Mouse (Mus musculus): ENCODE measurements around the gene Lrrn1. TPM values are rescaled to one million over a fixed set of nuclear protein-coding genes. Genes with fewer than 3 reads are reported as not detected.
A peak's percentile ranks its signal among the peaks of the same experiment; 100 is the strongest.

Gene Lrrn1
- total and polyA plus RNA-seq, 2 experiments from 2014 or later, result 58.1 to 73.5 TPM

DNA sequence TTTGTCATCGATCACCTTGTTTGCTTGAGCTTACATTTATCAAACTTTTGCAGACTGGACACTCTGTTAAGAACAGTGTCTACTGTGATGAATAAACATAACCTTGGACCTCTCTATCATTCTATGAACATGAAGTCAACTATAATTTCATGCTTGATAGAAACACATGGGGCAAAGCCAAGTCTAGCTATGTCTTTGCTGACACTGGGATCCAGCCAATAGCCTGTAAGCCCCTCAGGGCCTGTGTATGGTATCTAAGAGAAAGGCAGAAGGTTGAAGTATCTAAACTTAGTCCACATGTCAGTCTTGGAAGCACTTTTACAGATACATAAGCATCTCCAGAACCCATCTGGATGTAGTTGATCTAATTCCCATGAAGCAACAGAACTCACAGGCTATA lies 22.9 kb downstream of the Lrrn1 start:
- DNase-seq (ENCODE audit: low spot score) (no peak), ATAC-seq (no peak)
- H3K27me3 ChIP-seq (ENCODE audit: insufficient read depth, low read length), result no peaks in the 10 kb centered on the region
- no peak overlapping the region for H3K9ac ChIP-seq (replicated peaks; ENCODE audit: low read length)
- TF ChIP-seq CTCF (IDR thresholded peaks at IDR 0.05; ENCODE audit: low read depth), result no peak
- whole genome bisulfite sequencing, result 98% methylated on average over 1 of the region's 1 CpGs
- H3K4me3 ChIP-seq (ENCODE audit: low read length), result no peak overlapping the region
- H3K9me3 ChIP-seq (ENCODE audit: low read length), result no peaks in the 10 kb centered on the region
- no peaks in the 10 kb centered on the region for H3K4me1 ChIP-seq (ENCODE audit: insufficient read depth, low read length)
- H3K36me3 ChIP-seq (ENCODE audit: insufficient read depth, low read length), result no peaks in the 10 kb centered on the region
- no peak overlapping the region for H3K27ac ChIP-seq
- H3K4me2 ChIP-seq (ENCODE audit: low read depth, low read length), result no peak overlapping the region

DNA sequence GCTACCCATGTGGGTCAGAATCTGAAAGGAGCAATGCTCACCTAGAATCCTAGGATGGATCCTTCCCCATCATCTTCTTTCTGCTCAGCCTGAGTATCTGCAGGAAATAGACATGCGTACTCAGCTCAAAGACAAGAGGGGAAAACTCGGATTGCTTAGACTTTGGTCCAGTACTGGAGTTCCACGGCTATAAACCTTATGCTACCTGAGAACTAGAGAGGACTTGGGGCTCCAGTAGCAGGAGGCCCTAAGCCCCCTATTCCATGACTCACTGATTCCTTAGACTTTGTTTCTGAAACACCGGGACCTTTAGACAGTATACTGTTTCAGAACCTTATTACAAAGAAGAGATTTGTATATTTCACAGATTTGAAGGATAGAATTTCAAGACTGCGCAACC lies 25.8 kb downstream of the Lrrn1 start:
- no peaks in the 10 kb centered on the region for H3K27me3 ChIP-seq (ENCODE audit: insufficient read depth, low read length)
- no peaks in the 10 kb centered on the region for H3K9me3 ChIP-seq (ENCODE audit: low read length)
- H3K4me3 ChIP-seq (ENCODE audit: low read length), result no peak overlapping the region
- H3K27ac ChIP-seq, result no peak overlapping the region
- H3K36me3 ChIP-seq (ENCODE audit: insufficient read depth, low read length), result no peaks in the 10 kb centered on the region
- 92% methylated on average over 5 of the region's 5 CpGs for WGBS
- DNase-seq (ENCODE audit: low spot score) (no peak), ATAC-seq (no peak)
- 0 out of 2 replicates have a peak, but pooled peaks cover 5% of the 10 kb centered on the region for H3K4me1 ChIP-seq (ENCODE audit: insufficient read depth, low read length)
- no peak overlapping the region for H3K9ac ChIP-seq (replicated peaks; ENCODE audit: low read length)
- no peak for TF ChIP-seq CTCF (IDR thresholded peaks at IDR 0.05; ENCODE audit: low read depth)
- H3K4me2 ChIP-seq (ENCODE audit: low read depth, low read length), result no peak overlapping the region

DNA sequence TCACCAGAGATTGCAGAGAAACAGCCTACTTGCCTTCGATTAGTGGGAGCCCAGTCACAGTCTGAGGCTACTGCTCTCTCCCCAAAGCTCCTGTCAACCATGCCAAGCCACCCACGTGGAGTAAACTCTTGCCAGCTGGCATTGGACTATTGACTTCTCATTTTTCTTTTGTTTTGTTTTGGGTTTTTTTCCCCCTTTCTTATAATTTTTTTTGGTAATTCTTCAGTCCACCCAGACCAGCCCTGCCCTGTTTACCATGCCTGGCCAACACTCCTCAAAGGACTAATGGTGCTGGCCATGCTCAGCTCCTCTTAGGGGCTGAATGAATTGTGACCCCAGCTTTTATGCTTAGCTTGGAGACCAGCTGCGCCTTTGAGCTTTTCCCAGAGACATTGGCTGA lies 27.4 kb downstream of the Lrrn1 start:
- Histone ChIP-seq H3K27ac (peak overlapping the region; percentile 49; the same call in 1 of the 2 replicates), H3K4me2 (ENCODE audit: low read depth, low read length) (no peak overlapping the region), H3K9ac (replicated peaks; ENCODE audit: low read length) (no peak overlapping the region), H3K4me1 (ENCODE audit: insufficient read depth, low read length) (0 out of 2 replicates have a peak, but pooled peaks cover 5% of the 10 kb centered on the region), H3K27me3 (ENCODE audit: insufficient read depth, low read length) (no peaks in the 10 kb centered on the region), H3K9me3 (ENCODE audit: low read length) (no peaks in the 10 kb centered on the region), H3K36me3 (ENCODE audit: insufficient read depth, low read length) (no peaks in the 10 kb centered on the region), H3K4me3 (ENCODE audit: low read length) (no peak overlapping the region)
- DNase-seq (ENCODE audit: low spot score) (peak; percentile 77), ATAC-seq (peak; percentile 91)
- no peak for TF ChIP-seq CTCF (IDR thresholded peaks at IDR 0.05; ENCODE audit: low read depth)
- WGBS, result 27% methylated on average over 3 of the region's 3 CpGs

DNA sequence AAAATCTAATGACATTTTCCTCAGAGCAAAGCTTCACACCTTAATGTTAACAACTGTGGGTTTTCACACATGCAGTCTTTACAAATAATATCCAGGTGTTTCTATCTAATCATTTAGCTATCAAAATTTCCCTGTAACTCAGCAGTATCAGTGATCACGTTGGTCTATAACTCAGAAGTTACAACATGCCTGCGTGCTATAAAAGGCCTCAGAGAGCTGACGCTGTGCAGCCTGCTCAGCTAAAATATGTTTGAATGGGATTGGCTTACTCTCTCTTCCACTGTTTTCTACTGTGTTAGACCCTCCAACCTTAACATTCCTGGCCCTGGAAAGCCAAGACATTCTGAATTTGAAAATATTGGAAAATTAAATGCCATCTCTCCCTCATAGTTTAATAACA lies 28.2 kb downstream of the Lrrn1 start:
- H3K27ac ChIP-seq, result no peak overlapping the region

DNA sequence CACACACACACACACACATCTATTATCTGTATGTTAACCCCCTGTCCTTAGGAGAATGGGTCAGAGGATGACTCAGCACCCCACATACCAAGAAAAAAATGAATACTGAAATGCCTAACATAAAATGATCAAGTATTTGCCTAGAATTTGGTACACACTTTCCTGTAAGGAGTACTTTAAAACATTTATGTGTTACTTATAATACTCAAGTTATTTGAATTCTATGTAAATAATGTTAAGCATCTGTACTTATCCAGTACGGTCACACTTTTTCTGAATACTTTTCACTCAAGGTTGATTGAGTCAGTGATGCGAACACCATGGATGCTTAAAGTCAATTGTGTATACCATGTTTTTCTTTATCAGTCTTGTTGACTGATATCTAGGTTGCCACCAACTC lies 32.7 kb downstream of the Lrrn1 start:
- H3K9ac ChIP-seq (replicated peaks; ENCODE audit: low read length), result no peak overlapping the region
- H3K4me3 ChIP-seq (ENCODE audit: low read length), result no peak overlapping the region
- DNase-seq (ENCODE audit: low spot score) (no peak), ATAC-seq (no peak)
- 0 out of 2 replicates have a peak, but pooled peaks cover 5% of the 10 kb centered on the region for H3K4me1 ChIP-seq (ENCODE audit: insufficient read depth, low read length)
- no peaks in the 10 kb centered on the region for H3K9me3 ChIP-seq (ENCODE audit: low read length)
- H3K36me3 ChIP-seq (ENCODE audit: insufficient read depth, low read length), result peaks cover 2% of the 10 kb centered on the region; the same call in 1 of the 2 replicates
- H3K27me3 ChIP-seq (ENCODE audit: insufficient read depth, low read length), result no peaks in the 10 kb centered on the region
- no peak for TF ChIP-seq CTCF (IDR thresholded peaks at IDR 0.05; ENCODE audit: low read depth)
- H3K4me2 ChIP-seq (ENCODE audit: low read depth, low read length), result no peak overlapping the region
- WGBS, result 94% methylated on average over 2 of the region's 2 CpGs
- H3K27ac ChIP-seq, result no peak overlapping the region

More for the DNA sequence above, 28.2 kb downstream of the Lrrn1 start:
- H3K4me2 ChIP-seq (ENCODE audit: low read depth, low read length), result no peak overlapping the region
- no peaks in the 10 kb centered on the region for H3K9me3 ChIP-seq (ENCODE audit: low read length)
- no peaks in the 10 kb centered on the region for H3K36me3 ChIP-seq (ENCODE audit: insufficient read depth, low read length)
- H3K9ac ChIP-seq (replicated peaks; ENCODE audit: low read length), result no peak overlapping the region
- TF ChIP-seq CTCF (IDR thresholded peaks at IDR 0.05; ENCODE audit: low read depth), result no peak
- ATAC-seq (no peak), DNase-seq (ENCODE audit: low spot score) (no peak)
- WGBS, result 61% methylated on average over 3 of the region's 3 CpGs
- 0 out of 2 replicates have a peak, but pooled peaks cover 5% of the 10 kb centered on the region for H3K4me1 ChIP-seq (ENCODE audit: insufficient read depth, low read length)
- H3K27me3 ChIP-seq (ENCODE audit: insufficient read depth, low read length), result no peaks in the 10 kb centered on the region
- no peak overlapping the region for H3K4me3 ChIP-seq (ENCODE audit: low read length)

DNA sequence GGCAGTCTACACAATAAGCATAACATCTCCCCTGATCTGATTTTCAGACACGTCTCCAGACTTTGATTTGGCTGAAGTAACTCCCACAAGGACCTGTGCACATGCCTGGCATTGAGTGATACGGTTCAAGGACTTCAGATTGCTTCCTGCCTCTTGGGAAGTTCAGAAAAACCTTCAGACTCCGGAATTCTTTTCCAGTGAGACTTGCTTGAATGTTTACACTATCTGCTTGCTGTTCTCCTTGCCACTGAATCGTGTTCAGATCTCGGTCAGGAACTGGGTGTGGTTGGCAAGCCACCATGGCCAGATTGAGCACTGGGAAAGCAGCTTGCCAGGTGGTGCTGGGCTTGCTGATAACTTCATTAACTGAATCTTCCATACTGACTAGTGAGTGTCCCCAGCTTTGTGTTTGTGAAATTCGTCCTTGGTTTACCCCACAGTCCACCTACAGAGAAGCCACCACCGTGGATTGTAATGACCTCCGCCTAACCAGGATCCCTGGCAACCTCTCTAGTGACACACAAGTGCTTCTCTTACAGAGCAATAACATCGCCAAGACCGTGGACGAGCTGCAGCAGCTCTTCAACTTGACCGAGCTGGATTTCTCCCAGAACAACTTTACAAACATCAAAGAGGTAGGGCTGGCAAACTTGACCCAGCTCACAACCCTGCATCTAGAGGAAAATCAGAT lies 37.5 kb downstream of the Lrrn1 start:
- no peaks in the 10 kb centered on the region for H3K27me3 ChIP-seq (ENCODE audit: insufficient read depth, low read length)
- H3K36me3 ChIP-seq (ENCODE audit: insufficient read depth, low read length), result peaks cover 26% of the 10 kb centered on the region
- H3K4me3 ChIP-seq (ENCODE audit: low read length), result no peak overlapping the region
- WGBS, result 68% methylated on average over 12 of the region's 12 CpGs
- DNase-seq (ENCODE audit: low spot score) (no peak), ATAC-seq (no peak)
- no peak overlapping the region for H3K27ac ChIP-seq
- no peak overlapping the region for H3K4me2 ChIP-seq (ENCODE audit: low read depth, low read length)
- no peak for TF ChIP-seq CTCF (IDR thresholded peaks at IDR 0.05; ENCODE audit: low read depth)
- no peaks in the 10 kb centered on the region for H3K4me1 ChIP-seq (ENCODE audit: insufficient read depth, low read length)
- H3K9ac ChIP-seq (replicated peaks; ENCODE audit: low read length), result no peak overlapping the region
- H3K9me3 ChIP-seq (ENCODE audit: low read length), result no peaks in the 10 kb centered on the region

DNA sequence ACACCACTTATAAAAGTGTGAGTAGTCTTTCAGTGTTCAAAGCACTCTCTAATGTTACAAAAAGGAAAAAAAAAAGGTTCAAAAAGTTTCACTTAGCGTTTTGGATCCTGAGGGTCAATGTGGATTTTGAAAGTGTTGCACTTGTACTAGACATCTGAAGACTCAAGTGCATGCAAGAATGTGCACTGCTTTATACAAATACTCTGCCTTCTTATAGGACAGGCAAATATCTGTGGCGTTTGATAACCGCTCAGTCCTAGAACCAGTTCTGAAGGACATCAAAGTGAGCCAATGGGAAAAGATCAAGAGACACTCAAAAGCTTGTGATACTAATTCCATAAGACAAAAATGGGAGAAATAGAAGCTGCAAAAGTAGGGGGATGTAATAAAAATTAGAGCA lies 45.0 kb downstream of the Lrrn1 start:
- Histone ChIP-seq H3K4me1 (ENCODE audit: insufficient read depth, low read length) (no peaks in the 10 kb centered on the region), H3K27ac (no peak overlapping the region), H3K27me3 (ENCODE audit: insufficient read depth, low read length) (no peaks in the 10 kb centered on the region), H3K4me2 (ENCODE audit: low read depth, low read length) (no peak overlapping the region), H3K9me3 (ENCODE audit: low read length) (no peaks in the 10 kb centered on the region), H3K36me3 (ENCODE audit: insufficient read depth, low read length) (peaks cover under 1% of the 10 kb centered on the region; the same call in 1 of the 2 replicates), H3K4me3 (ENCODE audit: low read length) (no peak overlapping the region), H3K9ac (replicated peaks; ENCODE audit: low read length) (no peak overlapping the region)
- no peak for TF ChIP-seq CTCF (IDR thresholded peaks at IDR 0.05; ENCODE audit: low read depth)
- ATAC-seq (no peak), DNase-seq (ENCODE audit: low spot score) (no peak)
- 95% methylated on average over 3 of the region's 3 CpGs for WGBS
